Mouse (Mus musculus) liver, embryonic 14.5 days (tissue): Measurements from ENCODE around the gene Rgs10. TPM values are rescaled to one million over a fixed set of nuclear protein-coding genes. Genes with fewer than 3 reads are reported as not detected.
A peak's percentile ranks its signal among the peaks of the same experiment; 100 is the strongest.

Source experiments
- ATAC-seq: fragments of 200-750 bp; cut with Nextera tagmentation; 2 replicates; pipeline ENCODE4 v1.8.0; 2017; ENCODE audit warnings: moderate number of reproducible peaks, mild to moderate bottlenecking, moderate library complexity; ENCODE audit not compliant: insufficient read depth
- DNase-seq, 3 experiments: peaks; one replicate each; pipeline ENCODE4 v3.0.0-alpha.2; 2012 to 2013; ENCODE audit warnings: low read depth in 3 of 3, low spot score in 3 of 3
- H3K27ac ChIP-seq: fragments of 300-500 bp; sonication (generic); 2 replicates; pipeline ENCODE4 v1.5.1; 2014; ENCODE audit warnings: moderate library complexity, mild to moderate bottlenecking, control low read depth, inconsistent platforms
- H3K27me3 ChIP-seq: fragments of 300-500 bp; sonication (generic); 2 replicates; pipeline ENCODE4 v1.6.1; 2014; ENCODE audit warnings: mild to moderate bottlenecking, low read length, moderate library complexity; ENCODE audit not compliant: control insufficient read depth, insufficient read depth
- H3K36me3 ChIP-seq: fragments of 300-500 bp; sonication (generic); replicated peaks from 2 replicates; pipeline ENCODE4 v1.6.1; 2014; ENCODE audit warnings: low read depth; ENCODE audit not compliant: control insufficient read depth, insufficient read depth
- H3K4me1 ChIP-seq, 2 experiments: fragments of 200-500 bp in 1 of 2; fragments of 300-500 bp in 1 of 2; sonication (generic) in 1 of 2; replicated peaks; 2 replicates each; pipeline ENCODE4 v1.6.1; 2012 to 2014; ENCODE audit warnings: antibody characterized with exemption in 1 of 2, inconsistent platforms in 1 of 2, low read length in 1 of 2; ENCODE audit not compliant: control insufficient read depth in 2 of 2, insufficient read depth in 2 of 2
- H3K4me2 ChIP-seq: fragments of 300-500 bp; sonication (generic); 2 replicates; pipeline ENCODE4 v1.6.1; 2014; ENCODE audit warnings: low read depth, mild to moderate bottlenecking, control low read depth, moderate library complexity
- H3K4me3 ChIP-seq, 2 experiments: fragments of 200-500 bp in 1 of 2; fragments of 300-500 bp in 1 of 2; sonication (generic) in 1 of 2; 2 replicates each; pipeline ENCODE4 v1.5.1; 2012 to 2014; ENCODE audit warnings: low read depth in 2 of 2, low read length in 2 of 2, mild to moderate bottlenecking in 2 of 2, control low read depth in 1 of 2, inconsistent platforms in 1 of 2, moderate library complexity in 1 of 2; ENCODE audit not compliant: insufficient read depth in 1 of 2
- H3K9ac ChIP-seq: fragments of 300-500 bp; sonication (generic); replicated peaks from 2 replicates; pipeline ENCODE4 v1.6.1; 2014; ENCODE audit warnings: mild to moderate bottlenecking, control low read depth, moderate library complexity
- H3K9me3 ChIP-seq: fragments of 300-500 bp; sonication (generic); 2 replicates; pipeline ENCODE4 v1.6.1; 2016; ENCODE audit warnings: low read length, mixed read lengths; ENCODE audit not compliant: control insufficient read depth
- CTCF ChIP-seq: IDR thresholded peaks from 2 replicates; pipeline ENCODE4 v1.5.1; 2016; ENCODE audit warnings: antibody characterized with exemption, low read depth, control low read depth
- EP300 ChIP-seq: IDR thresholded peaks from 2 replicates; pipeline ENCODE4 v1.6.1; 2016; ENCODE audit warnings: antibody characterized with exemption, low read depth
- whole genome bisulfite sequencing: fragments of 180-500 bp; shearing (Covaris S2); extraction: QIAGEN DNeasy Blood & Tissue Kit; methylation state at CpG from one replicate; pipeline ENCODE4 v1.1.7; 2014; ENCODE audit not compliant: insufficient replicate concordance; 5-methylcytosine and 5-hydroxymethylcytosine counted together
- polyA plus RNA-seq, 2 experiments: library from polyadenylated mRNA; depleted of rRNA in 1 of 2; stranded (reverse) in 1 of 2; unstranded in 1 of 2; fragments of >200 nt; fragmentation: Nextera tagmentation in 1 of 2; extraction: Ambion mirVana in 1 of 2; gene quantifications; 2 replicates each; pipeline versions ENCODE4 v1.2.1 to v1.2.3; 2012 to 2014

The Rgs10 gene
- polyA plus RNA-seq (2012; rRNA removed) = 24.4 and 36.3 TPM in 2 replicates
- polyA plus RNA-seq (2014; fragmentation: Nextera tagmentation; extraction: Ambion mirVana) = 45.8 and 53.0 TPM in 2 replicates

DNA sequence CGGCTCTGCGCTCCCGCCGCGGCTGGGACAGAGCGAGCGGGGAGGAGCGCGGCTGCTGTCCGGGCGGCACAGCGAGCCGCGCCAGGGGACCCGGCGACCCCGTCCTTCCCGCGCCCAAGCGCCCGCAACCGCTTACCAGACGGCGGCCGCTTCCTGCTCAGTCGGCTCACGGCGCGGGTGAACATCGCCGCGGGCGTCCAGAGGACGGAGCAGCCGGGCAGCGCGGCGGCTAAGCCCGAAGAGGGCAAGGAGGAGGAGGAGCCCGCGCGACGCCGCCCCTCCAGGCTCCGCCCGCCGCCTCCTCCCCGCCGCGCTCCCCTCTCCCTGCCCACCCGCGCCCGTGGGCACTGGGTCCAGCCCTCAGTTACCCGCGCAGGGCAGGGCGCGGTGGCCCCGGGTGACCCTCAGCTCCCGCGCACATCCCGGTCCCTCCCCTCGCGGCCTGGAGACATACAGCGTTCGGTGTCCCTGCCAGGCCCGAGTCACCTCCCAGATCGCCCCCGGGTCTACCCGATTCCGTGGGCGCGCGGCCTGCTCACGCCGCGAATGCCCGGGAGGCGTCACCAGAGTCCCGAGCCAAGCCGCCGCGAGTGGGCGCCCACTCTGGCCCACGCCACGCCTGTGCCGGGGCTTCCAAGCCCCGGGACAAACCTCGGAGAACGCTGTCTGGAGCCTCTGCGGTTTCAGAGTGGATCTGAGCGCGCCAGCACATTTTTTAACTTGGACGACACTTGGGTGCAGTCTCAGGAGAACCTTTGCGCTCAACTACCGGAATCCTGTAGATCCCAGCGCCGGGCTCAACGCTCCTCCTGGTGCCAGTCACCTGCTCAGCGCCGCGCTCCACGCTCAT, at the start of gene Rgs10:
TSS of gene Rgs10 (minus strand) at position 829 of the 850 bp plus-strand sequence.
- peak within 1 kb of the TSS; percentile 66 to 83 for H3K4me3 ChIP-seq
- TF ChIP-seq CTCF = no peak
- no peak for TF ChIP-seq EP300
- peak within 1 kb of the TSS; percentile 75 for H3K9ac ChIP-seq
- no peaks in the 10 kb centered on the region for H3K9me3 ChIP-seq
- DNase-seq (peak in 1 of 3 experiments; percentile 26), ATAC-seq (peak; percentile 76)
- H3K27me3 ChIP-seq = peaks cover 25% of the 10 kb centered on the region
- no peaks in the 10 kb centered on the region for H3K36me3 ChIP-seq
- peak within 1 kb of the TSS; percentile 100 for H3K4me2 ChIP-seq
- no peak within 1 kb of the TSS for H3K27ac ChIP-seq
- H3K4me1 ChIP-seq = peaks cover 18 to 38% of the 10 kb centered on the region in 2 experiments
- WGBS = under 1% methylated on average over 82 of the region's 102 CpGs

DNA sequence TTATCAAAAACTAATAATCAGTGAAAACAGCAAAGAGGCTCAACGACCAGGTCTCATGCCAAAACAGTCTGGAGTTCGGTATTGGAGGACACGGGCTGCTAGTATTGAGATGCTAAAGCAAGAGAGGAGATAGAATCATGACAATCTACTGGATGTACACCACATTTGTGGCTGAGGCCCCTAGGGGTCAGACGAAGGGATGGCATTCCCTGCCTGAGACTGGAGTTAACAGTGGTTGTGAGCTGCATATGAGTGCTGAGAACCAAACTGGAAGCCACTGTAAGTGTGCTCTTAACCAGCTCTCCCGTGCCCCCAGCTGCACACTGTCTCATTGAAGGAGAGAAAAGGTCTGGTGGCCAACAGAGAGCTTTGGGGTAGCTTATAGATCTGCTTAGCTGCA, 43.8 kb upstream of the Rgs10 start:
- H3K9me3 ChIP-seq = no peaks in the 10 kb centered on the region
- no peaks in the 10 kb centered on the region for H3K27me3 ChIP-seq
- H3K4me1 ChIP-seq = peaks cover 10 to 14% of the 10 kb centered on the region in 2 experiments
- DNase-seq (peak in 2 of 3 experiments; percentile 4 to 14), ATAC-seq (no peak)
- 41% methylated on average over 5 of the region's 5 CpGs for WGBS
- H3K4me2 ChIP-seq = peak overlapping the region; percentile 83
- H3K9ac ChIP-seq = peak overlapping the region; percentile 60
- H3K36me3 ChIP-seq = no peaks in the 10 kb centered on the region
- TF ChIP-seq EP300 (no peak), CTCF (peak; percentile 46)
- H3K4me3 ChIP-seq = peak overlapping the region; percentile 84 to 94; a peak in 3 of 4 replicates
- H3K27ac ChIP-seq = no peak overlapping the region; the same call in 1 of the 2 replicates

DNA sequence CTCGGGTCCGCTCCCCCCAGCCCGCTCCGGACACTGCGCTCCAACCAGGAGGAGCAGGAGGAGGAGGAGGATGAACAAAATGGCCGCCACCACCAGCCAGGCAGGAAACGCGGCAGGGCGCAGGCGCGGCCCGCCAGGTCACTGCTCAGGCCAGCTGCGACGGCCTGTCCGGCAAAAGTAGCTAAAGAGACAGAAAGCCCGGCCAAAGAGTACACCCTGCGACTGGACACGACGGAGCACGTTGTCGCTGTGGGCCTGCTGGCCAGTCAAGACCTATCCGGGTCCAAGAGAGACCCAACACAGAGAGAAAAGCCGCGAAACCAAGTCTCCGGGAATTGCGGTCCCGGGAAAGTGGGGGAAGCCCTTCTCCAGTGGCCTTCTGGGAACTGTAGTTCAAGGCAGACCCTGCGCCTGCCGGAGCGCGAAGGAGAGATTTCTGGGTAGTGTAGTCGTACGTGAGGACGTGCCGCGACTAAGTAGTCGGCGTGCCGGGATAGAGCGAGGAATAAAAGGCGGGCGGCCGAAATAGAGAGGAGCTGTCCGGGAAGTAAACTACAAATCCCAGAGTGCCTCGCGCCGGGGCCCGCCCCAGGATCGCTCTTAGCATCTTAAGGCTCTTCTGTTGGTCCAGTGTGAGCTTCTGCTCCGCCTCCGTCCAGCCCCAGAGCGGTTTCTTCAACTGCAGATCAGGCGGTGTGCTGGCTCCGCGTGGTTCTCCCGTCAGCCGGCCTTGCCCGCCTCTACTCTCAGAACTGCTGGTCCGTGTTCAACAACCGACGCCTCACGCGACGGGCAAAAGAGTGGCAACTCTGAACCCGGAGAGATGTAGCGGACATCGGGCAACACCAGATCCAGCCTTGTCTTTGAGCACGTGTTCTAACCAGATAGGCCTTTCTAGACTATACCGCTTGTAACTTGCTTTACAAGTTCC, 43.0 kb upstream of the Rgs10 start, which contains the start of gene Tial1:
TSS of gene Tial1 (minus strand) at position 433 of the 931 bp plus-strand sequence.
- no peaks in the 10 kb centered on the region for H3K9me3 ChIP-seq
- no peaks in the 10 kb centered on the region for H3K27me3 ChIP-seq
- ATAC-seq (peak; percentile 95), DNase-seq (peak; percentile 95 to 97 (median 96))
- peak within 1 kb of the TSS; percentile 93 for H3K27ac ChIP-seq
- peak within 1 kb of the TSS; percentile 84 to 94 for H3K4me3 ChIP-seq
- H3K4me2 ChIP-seq = peak within 1 kb of the TSS; percentile 83
- no peaks in the 10 kb centered on the region for H3K36me3 ChIP-seq
- no peak for TF ChIP-seq CTCF
- TF ChIP-seq EP300 = peak; percentile 28; the same call in 1 of the 2 replicates
- peak within 1 kb of the TSS; percentile 93 for H3K9ac ChIP-seq
- H3K4me1 ChIP-seq = peaks cover 10 to 14% of the 10 kb centered on the region in 2 experiments
- under 1% methylated on average over 65 of the region's 69 CpGs for WGBS

DNA sequence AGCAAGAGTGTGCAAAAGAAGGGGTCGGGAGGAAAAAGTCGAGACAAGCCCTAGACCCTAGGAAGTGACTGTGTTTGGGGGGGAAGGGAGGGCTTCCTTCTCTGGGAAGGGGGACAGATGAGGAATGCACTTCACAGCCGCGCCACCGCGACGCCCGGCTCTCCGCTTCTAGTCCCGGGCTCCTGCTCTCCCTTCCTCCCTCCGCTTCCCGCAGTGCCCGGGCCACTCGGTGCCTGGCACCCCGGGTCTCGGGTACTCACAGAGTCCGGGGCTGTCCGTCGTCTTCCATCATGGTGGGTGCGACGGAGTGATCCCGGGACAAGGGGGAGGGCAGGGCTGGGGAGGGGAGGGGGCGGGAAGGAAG, 42.3 kb upstream of the Rgs10 start:
- Histone ChIP-seq H3K9ac (peak overlapping the region; percentile 93), H3K4me1 (peaks cover 10 to 14% of the 10 kb centered on the region in 2 experiments), H3K27me3 (no peaks in the 10 kb centered on the region), H3K9me3 (no peaks in the 10 kb centered on the region), H3K4me2 (peak overlapping the region; percentile 83), H3K27ac (peak overlapping the region; percentile 93), H3K36me3 (no peaks in the 10 kb centered on the region), H3K4me3 (peak overlapping the region; percentile 84 to 94)
- 0% methylated on average over 21 of the region's 23 CpGs for WGBS
- no peak for TF ChIP-seq EP300
- no peak for TF ChIP-seq CTCF
- peak in 1 of 3 experiments; percentile 12 for DNase-seq
- ATAC-seq = peak; percentile 6
